Mouse (Mus musculus) erythroblast, adult 5-6 weeks (primary cell): ENCODE measurements around the gene Cox6a1. TPM values are rescaled to one million over a fixed set of nuclear protein-coding genes. Genes with fewer than 3 reads are reported as not detected.
A peak's percentile ranks its signal among the peaks of the same experiment; 100 is the strongest.
"Not testable (repeated sequence)": the region's sequence is repeated elsewhere in the genome, so short reads cannot be mapped to it uniquely, and the experiment has no call there.

Source experiments
- ATAC-seq: replicated peaks from 2 replicates; pipeline ENCODE4 v1.8.0; 2016; ENCODE audit warnings: moderate number of reproducible peaks, mild to moderate bottlenecking, moderate TSS enrichment, inconsistent platforms; ENCODE audit not compliant: poor library complexity, low FRiP score, severe bottlenecking
- total RNA-seq, 2 experiments: library from RNA; stranded (forward) in 1 of 2; stranded (reverse) in 1 of 2; fragments of 150-400 nt in 1 of 2; fragments of 200-764, 138-1000 nt in 1 of 2; gene quantifications; 2 replicates each; pipeline versions ENCODE4 v1.2.3 to v1.2.4; 2015 to 2017; ENCODE audit warnings: low replicate concordance in 2 of 2

Gene Cox6a1
- total RNA-seq, 2 experiments from 2014 or later = 24.7 to 164 TPM

- peak; percentile 59 for ATAC-seq
These were observed 36.4 kb downstream of the Cox6a1 start for GRCm38 (mm10) chr5:115312354-115312753.

GRCm38 (mm10) chr5:115302190-115302589 is 46.6 kb downstream of the Cox6a1 start:
- ATAC-seq = not testable (repeated sequence)

- ATAC-seq = no peak; the same call in 1 of the 2 replicates
These were observed 47.2 kb downstream of the Cox6a1 start for GRCm38 (mm10) chr5:115301615-115302014.

- ATAC-seq = peak; percentile 95
These were observed 47.8 kb downstream of the Cox6a1 start, which contains the start of gene Dynll1 for GRCm38 (mm10) chr5:115300792-115301614. Gene Dynll1, minus strand, starts transcription at chr5:115300999.

GRCm38 (mm10) chr5:115300035-115300744 is 48.6 kb downstream of the Cox6a1 start:
- peak; percentile 25 for ATAC-seq

GRCm38 (mm10) chr5:115296347-115296746 is 52.4 kb downstream of the Cox6a1 start:
- ATAC-seq = no peak

Other genes with a start within 250 kb of the Cox6a1 start
- gene Acads, start 229.6 kb downstream of the Cox6a1 start, total RNA-seq (2015; ENCODE audit: low replicate concordance) = 2.3 and 8.8 TPM in 2 replicates
- gene Acads, start 229.6 kb downstream of the Cox6a1 start, total RNA-seq (2017; ENCODE audit: low replicate concordance) = 2.3 and 5.7 TPM in 2 replicates
- gene Unc119b, start 214.0 kb downstream of the Cox6a1 start, total RNA-seq (2015; ENCODE audit: low replicate concordance) = 0.63 and 2.3 TPM in 2 replicates
- 0.60 and 3.5 TPM in 2 replicates for gene Unc119b, start 214.0 kb downstream of the Cox6a1 start, total RNA-seq (2017; ENCODE audit: low replicate concordance)
- gene Mlec, start 190.8 kb downstream of the Cox6a1 start, total RNA-seq (2015; ENCODE audit: low replicate concordance) = 43.5 and 51.9 TPM in 2 replicates
- gene Mlec, start 190.8 kb downstream of the Cox6a1 start, total RNA-seq (2017; ENCODE audit: low replicate concordance) = 34.8 and 42.3 TPM in 2 replicates
- gene Cabp1, start 154.6 kb downstream of the Cox6a1 start, total RNA-seq (2015; ENCODE audit: low replicate concordance) = 0.19 TPM in 1 of 2 replicates, not detected in the other
- gene Cabp1, start 154.6 kb downstream of the Cox6a1 start, total RNA-seq (2017; ENCODE audit: low replicate concordance) = not detected in 2 replicates
- 20.1 and 41.5 TPM in 2 replicates for gene Pop5, start 113.1 kb downstream of the Cox6a1 start, total RNA-seq (2015; ENCODE audit: low replicate concordance)
- 5.9 and 26.6 TPM in 2 replicates for gene Pop5, start 113.1 kb downstream of the Cox6a1 start, total RNA-seq (2017; ENCODE audit: low replicate concordance)
- 505 and 538 TPM in 2 replicates for gene Rnf10, start 76.1 kb downstream of the Cox6a1 start, total RNA-seq (2015; ENCODE audit: low replicate concordance)
- gene Rnf10, start 76.1 kb downstream of the Cox6a1 start, total RNA-seq (2017; ENCODE audit: low replicate concordance) = 1,329 and 1,906 TPM in 2 replicates
- 1.7 and 2.5 TPM in 2 replicates for gene Coq5, start 69.3 kb downstream of the Cox6a1 start, total RNA-seq (2015; ENCODE audit: low replicate concordance)
- 8.3 and 12.3 TPM in 2 replicates for gene Coq5, start 69.3 kb downstream of the Cox6a1 start, total RNA-seq (2017; ENCODE audit: low replicate concordance)
- gene Dynll1, start 48.0 kb downstream of the Cox6a1 start, total RNA-seq (2015; ENCODE audit: low replicate concordance) = 181 and 187 TPM in 2 replicates
- 61.4 and 103 TPM in 2 replicates for gene Dynll1, start 48.0 kb downstream of the Cox6a1 start, total RNA-seq (2017; ENCODE audit: low replicate concordance)
- gene Srsf9, start 21.8 kb downstream of the Cox6a1 start, total RNA-seq (2015; ENCODE audit: low replicate concordance) = 25.5 and 41.1 TPM in 2 replicates
- gene Srsf9, start 21.8 kb downstream of the Cox6a1 start, total RNA-seq (2017; ENCODE audit: low replicate concordance) = 29.1 and 32.1 TPM in 2 replicates
- gene Gatc, start 7.8 kb downstream of the Cox6a1 start, total RNA-seq (2015; ENCODE audit: low replicate concordance) = 15.0 and 18.4 TPM in 2 replicates
- gene Gatc, start 7.8 kb downstream of the Cox6a1 start, total RNA-seq (2017; ENCODE audit: low replicate concordance) = 1.8 and 4.1 TPM in 2 replicates
- 9.6 and 9.8 TPM in 2 replicates for gene Triap1, start 7.8 kb downstream of the Cox6a1 start, total RNA-seq (2015; ENCODE audit: low replicate concordance)
- gene Triap1, start 7.8 kb downstream of the Cox6a1 start, total RNA-seq (2017; ENCODE audit: low replicate concordance) = 2.8 and 7.7 TPM in 2 replicates
- not detected in 2 replicates for gene Msi1, start 80.6 kb upstream of the Cox6a1 start, total RNA-seq (2015; ENCODE audit: low replicate concordance)
- not detected in 2 replicates for gene Msi1, start 80.6 kb upstream of the Cox6a1 start, total RNA-seq (2017; ENCODE audit: low replicate concordance)
- gene Pla2g1b, start 117.3 kb upstream of the Cox6a1 start, total RNA-seq (2015; ENCODE audit: low replicate concordance) = not detected in 2 replicates
- gene Pla2g1b, start 117.3 kb upstream of the Cox6a1 start, total RNA-seq (2017; ENCODE audit: low replicate concordance) = not detected in 2 replicates
- gene Sirt4, start 135.7 kb upstream of the Cox6a1 start, total RNA-seq (2015; ENCODE audit: low replicate concordance) = 3.1 and 5.9 TPM in 2 replicates
- 0.60 and 2.0 TPM in 2 replicates for gene Sirt4, start 135.7 kb upstream of the Cox6a1 start, total RNA-seq (2017; ENCODE audit: low replicate concordance)
- 18.8 and 38.5 TPM in 2 replicates for gene Pxn, start 157.7 kb upstream of the Cox6a1 start, total RNA-seq (2015; ENCODE audit: low replicate concordance)
- 14.8 and 57.5 TPM in 2 replicates for gene Pxn, start 157.7 kb upstream of the Cox6a1 start, total RNA-seq (2017; ENCODE audit: low replicate concordance)
- gene Rplp0, start 210.5 kb upstream of the Cox6a1 start, total RNA-seq (2015; ENCODE audit: low replicate concordance) = 681 and 822 TPM in 2 replicates
- gene Rplp0, start 210.5 kb upstream of the Cox6a1 start, total RNA-seq (2017; ENCODE audit: low replicate concordance) = 339 and 478 TPM in 2 replicates
- gene Gcn1l1, start 216.3 kb upstream of the Cox6a1 start, total RNA-seq (2015; ENCODE audit: low replicate concordance) = 9.4 and 10.9 TPM in 2 replicates
- 14.2 and 21.3 TPM in 2 replicates for gene Gcn1l1, start 216.3 kb upstream of the Cox6a1 start, total RNA-seq (2017; ENCODE audit: low replicate concordance)